Mouse (Mus musculus) forebrain, embryonic 14.5 days (tissue): ENCODE measurements around the gene Dlg2. TPM values are rescaled to one million over a fixed set of nuclear protein-coding genes. Genes with fewer than 3 reads are reported as not detected.

Experiments
- ATAC-seq: fragments of 200-750 bp; cut with Nextera tagmentation; 2 replicates; pipeline ENCODE4 v1.8.0; 2017; ENCODE audit warnings: mild to moderate bottlenecking, moderate library complexity
- DNase-seq: peaks from one replicate; pipeline ENCODE4 v3.0.0-alpha.2; 2015; ENCODE audit warnings: low spot score
- H3K27ac ChIP-seq: fragments of 300-500 bp; sonication (generic); 2 replicates; pipeline ENCODE4 v1.5.1; 2014; ENCODE audit warnings: low read depth, mild to moderate bottlenecking, control low read depth, low read length, moderate library complexity
- H3K27me3 ChIP-seq: fragments of 300-500 bp; sonication (generic); replicated peaks from 2 replicates; pipeline ENCODE4 v1.6.1; 2014; ENCODE audit warnings: low read length, control low read depth, mixed read lengths; ENCODE audit not compliant: control insufficient read depth, insufficient read depth
- H3K36me3 ChIP-seq: fragments of 300-500 bp; sonication (generic); 2 replicates; pipeline ENCODE4 v1.6.1; 2014; ENCODE audit warnings: low read length, control low read depth; ENCODE audit not compliant: control insufficient read depth, insufficient read depth
- H3K4me1 ChIP-seq: fragments of 300-500 bp; sonication (generic); 2 replicates; pipeline ENCODE4 v1.6.1; 2014; ENCODE audit warnings: antibody characterized with exemption, low read length, control low read depth; ENCODE audit not compliant: control insufficient read depth, insufficient read depth
- H3K4me2 ChIP-seq: fragments of 300-500 bp; sonication (generic); 2 replicates; pipeline ENCODE4 v1.6.1; 2014; ENCODE audit warnings: mild to moderate bottlenecking, control low read depth, low read length
- H3K4me3 ChIP-seq: fragments of 300-500 bp; sonication (generic); 2 replicates; pipeline ENCODE4 v1.5.1; 2014; ENCODE audit warnings: low read depth, low read length, control low read depth
- H3K9ac ChIP-seq: fragments of 300-500 bp; sonication (generic); 2 replicates; pipeline ENCODE4 v1.6.1; 2014; ENCODE audit warnings: mild to moderate bottlenecking, low read length, control low read depth, moderate library complexity
- H3K9me3 ChIP-seq: fragments of 300-500 bp; sonication (generic); replicated peaks from 2 replicates; pipeline ENCODE4 v1.6.1; 2016; ENCODE audit warnings: low read length, control low read depth, mixed read lengths; ENCODE audit not compliant: control insufficient read depth
- WGBS: fragments of 180-500 bp; shearing (Covaris S2); extraction: QIAGEN DNeasy Blood & Tissue Kit; methylation state at CpG from one replicate; pipeline ENCODE4 v1.1.7; 2014; 5-methylcytosine and 5-hydroxymethylcytosine counted together
- polyA plus RNA-seq: library from polyadenylated mRNA; unstranded; fragments of >200 nt; fragmentation: Nextera tagmentation; extraction: Ambion mirVana; gene quantifications from 2 replicates; pipeline ENCODE4 v1.2.1, GENCODE M21; 2014

Dlg2 gene
- polyA plus RNA-seq, 1 experiment from 2014 or later = 17.9 TPM

- whole genome bisulfite sequencing = 68% methylated on average over 4 of the region's 4 CpGs
- H3K9me3 ChIP-seq = no peaks in the 10 kb centered on the region
- no peak overlapping the region for H3K4me3 ChIP-seq
- H3K9ac ChIP-seq = no peak overlapping the region
- no peak for ATAC-seq
- H3K36me3 ChIP-seq = no peaks in the 10 kb centered on the region
- no peak overlapping the region for H3K27ac ChIP-seq
- H3K4me1 ChIP-seq = no peaks in the 10 kb centered on the region
- DNase-seq = no peak
- no peak overlapping the region for H3K4me2 ChIP-seq
- no peaks in the 10 kb centered on the region for H3K27me3 ChIP-seq
Measured at GRCm38 (mm10) chr7:91241718-91242117, 765.2 kb downstream of the Dlg2 start.

DNA sequence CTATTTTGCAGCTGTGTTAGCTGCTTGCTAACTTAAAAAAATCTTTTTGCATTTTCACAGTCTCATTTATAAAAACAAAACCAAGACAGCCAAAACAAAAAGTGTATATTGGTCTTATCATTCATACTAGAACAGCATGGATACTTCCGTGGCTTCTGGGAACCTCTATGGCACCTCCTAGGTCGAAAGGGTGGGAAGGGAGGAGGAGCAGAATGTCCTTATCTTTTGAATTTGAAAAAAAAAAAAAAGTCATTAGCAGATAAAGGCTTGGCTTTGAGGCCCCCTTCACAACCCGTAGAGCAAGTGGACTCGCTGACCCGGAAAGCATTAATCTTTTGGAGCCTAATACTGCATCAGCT, 785.2 kb downstream of the Dlg2 start:
- H3K27ac ChIP-seq = peak overlapping the region; percentile 49; the same call in 1 of the 2 replicates
- no peaks in the 10 kb centered on the region for H3K9me3 ChIP-seq
- no peak for ATAC-seq
- 0% methylated on average over 5 of the region's 5 CpGs for WGBS
- no peaks in the 10 kb centered on the region for H3K27me3 ChIP-seq
- no peaks in the 10 kb centered on the region for H3K4me1 ChIP-seq
- peak overlapping the region; percentile 60; the same call in 1 of the 2 replicates for H3K9ac ChIP-seq
- DNase-seq = no peak
- no peaks in the 10 kb centered on the region for H3K36me3 ChIP-seq
- peak overlapping the region; percentile 77 for H3K4me2 ChIP-seq
- H3K4me3 ChIP-seq = peak overlapping the region; percentile 49

GRCm38 (mm10) chr7:91262031-91262951, 785.8 kb downstream of the Dlg2 start:
- H3K36me3 ChIP-seq = no peaks in the 10 kb centered on the region
- no peaks in the 10 kb centered on the region for H3K9me3 ChIP-seq
- H3K4me3 ChIP-seq = peak overlapping the region; percentile 49
- under 1% methylated on average over 34 of the region's 34 CpGs for WGBS
- peak overlapping the region; percentile 77 for H3K4me2 ChIP-seq
- no peaks in the 10 kb centered on the region for H3K27me3 ChIP-seq
- peak overlapping the region; percentile 49; the same call in 1 of the 2 replicates for H3K27ac ChIP-seq
- peak overlapping the region; percentile 60 for H3K9ac ChIP-seq
- ATAC-seq = peak; percentile 92
- H3K4me1 ChIP-seq = no peaks in the 10 kb centered on the region
- peak; percentile 76 for DNase-seq

DNA sequence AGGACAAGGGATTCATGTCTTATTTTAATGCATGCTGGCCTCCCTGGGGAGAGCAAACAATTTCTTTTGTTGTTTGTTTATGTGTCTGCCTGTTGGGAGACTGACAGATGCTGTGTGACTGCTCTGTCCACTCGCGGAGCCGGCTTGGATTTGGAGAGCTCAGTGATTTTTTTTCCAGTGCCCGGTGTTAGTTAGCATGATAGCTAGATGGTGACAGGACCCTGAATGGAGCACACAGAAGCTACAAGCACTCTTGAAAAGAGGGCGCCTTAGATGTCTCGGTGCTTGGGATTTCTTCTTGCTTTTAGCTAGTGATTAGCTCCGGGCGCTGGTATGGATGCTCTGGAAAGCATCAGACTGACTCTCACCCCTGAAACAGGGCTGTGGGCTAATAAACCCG, 786.5 kb downstream of the Dlg2 start:
- Histone ChIP-seq H3K9ac (peak overlapping the region; percentile 60), H3K36me3 (no peaks in the 10 kb centered on the region), H3K4me1 (no peaks in the 10 kb centered on the region), H3K4me2 (peak overlapping the region; percentile 77), H3K4me3 (peak overlapping the region; percentile 49), H3K9me3 (no peaks in the 10 kb centered on the region), H3K27me3 (no peaks in the 10 kb centered on the region), H3K27ac (no peak overlapping the region)
- DNase-seq = peak; percentile 42
- peak; percentile 26 for ATAC-seq
- 3% methylated on average over 9 of the region's 9 CpGs for WGBS

DNA sequence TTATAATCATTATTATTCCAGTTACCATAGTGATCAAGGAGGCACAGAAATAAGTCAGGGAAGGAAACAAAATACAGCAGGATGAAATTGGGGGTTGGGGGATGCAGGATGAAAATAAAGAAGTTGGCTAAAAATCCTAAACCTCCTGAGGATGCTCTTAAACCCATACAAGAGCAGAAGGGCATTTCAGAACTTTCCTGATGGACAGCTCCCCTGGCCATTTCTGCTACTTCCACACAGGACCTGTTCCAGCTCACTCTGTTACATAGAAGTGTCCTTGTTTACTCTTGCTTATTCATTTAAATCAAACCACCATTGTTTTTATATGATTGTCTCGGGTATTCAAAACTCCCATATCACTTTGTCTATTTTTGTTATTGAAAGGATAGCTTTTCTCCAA, 791.3 kb downstream of the Dlg2 start:
- Histone ChIP-seq H3K9ac (no peak overlapping the region), H3K4me3 (no peak overlapping the region), H3K27ac (no peak overlapping the region), H3K36me3 (no peaks in the 10 kb centered on the region), H3K4me2 (no peak overlapping the region), H3K27me3 (no peaks in the 10 kb centered on the region), H3K9me3 (no peaks in the 10 kb centered on the region), H3K4me1 (no peaks in the 10 kb centered on the region)
- DNase-seq (peak; percentile 16), ATAC-seq (no peak)
- WGBS = 35% methylated on average over 1 of the region's 1 CpGs

DNA sequence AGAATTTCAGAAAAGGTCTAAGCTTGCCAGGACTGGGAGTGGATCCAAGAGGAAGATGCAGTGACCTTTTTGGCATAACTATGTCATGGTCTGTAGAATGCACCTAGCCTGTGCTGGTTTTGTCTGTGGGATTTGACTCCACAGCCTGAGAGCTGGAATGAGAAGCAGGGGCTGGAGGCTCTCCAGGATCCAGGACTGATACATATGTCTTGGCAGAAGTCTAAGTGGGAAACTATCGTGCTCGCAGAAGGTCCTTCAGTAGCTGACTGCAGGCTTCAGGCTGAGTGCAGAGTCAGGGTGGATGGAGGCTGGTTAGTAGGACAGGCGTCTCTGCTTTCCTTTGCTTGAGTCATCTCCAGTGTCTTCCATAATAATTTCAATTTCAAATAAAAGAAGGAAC, 807.7 kb downstream of the Dlg2 start:
- H3K27ac ChIP-seq = no peak overlapping the region

DNA sequence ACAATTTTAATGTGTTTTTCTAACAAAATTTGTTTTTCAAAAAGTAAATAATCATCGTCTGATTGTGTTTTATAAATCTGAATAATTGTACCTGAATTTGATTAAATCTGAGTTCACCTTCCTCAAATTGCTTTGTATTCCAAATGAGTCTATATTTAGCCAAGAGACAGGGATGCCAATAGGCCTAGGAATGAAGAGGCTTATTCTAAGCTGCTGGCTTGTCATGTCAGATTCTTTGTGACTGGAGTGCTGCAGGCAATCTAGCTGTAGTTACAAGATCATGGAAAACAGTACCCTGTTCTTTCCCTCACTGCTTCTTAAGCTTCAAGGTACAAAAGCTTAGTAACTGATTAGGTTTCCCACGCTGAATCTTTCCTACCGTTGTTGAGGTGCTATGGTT, 811.9 kb downstream of the Dlg2 start:
- Histone ChIP-seq H3K4me1 (no peaks in the 10 kb centered on the region), H3K36me3 (no peaks in the 10 kb centered on the region), H3K27ac (no peak overlapping the region), H3K27me3 (no peaks in the 10 kb centered on the region), H3K4me3 (no peak overlapping the region), H3K9ac (no peak overlapping the region), H3K4me2 (no peak overlapping the region), H3K9me3 (no peaks in the 10 kb centered on the region)
- DNase-seq (no peak), ATAC-seq (no peak)
- 36% methylated on average over 3 of the region's 3 CpGs for WGBS

More for the DNA sequence above, 807.7 kb downstream of the Dlg2 start:
- H3K27me3 ChIP-seq = no peaks in the 10 kb centered on the region
- H3K4me2 ChIP-seq = no peak overlapping the region
- H3K9ac ChIP-seq = no peak overlapping the region
- H3K9me3 ChIP-seq = no peaks in the 10 kb centered on the region
- DNase-seq = peak; percentile 4
- H3K36me3 ChIP-seq = no peaks in the 10 kb centered on the region
- 86% methylated on average over 3 of the region's 3 CpGs for WGBS
- no peak overlapping the region for H3K4me3 ChIP-seq
- ATAC-seq = no peak
- no peaks in the 10 kb centered on the region for H3K4me1 ChIP-seq

DNA sequence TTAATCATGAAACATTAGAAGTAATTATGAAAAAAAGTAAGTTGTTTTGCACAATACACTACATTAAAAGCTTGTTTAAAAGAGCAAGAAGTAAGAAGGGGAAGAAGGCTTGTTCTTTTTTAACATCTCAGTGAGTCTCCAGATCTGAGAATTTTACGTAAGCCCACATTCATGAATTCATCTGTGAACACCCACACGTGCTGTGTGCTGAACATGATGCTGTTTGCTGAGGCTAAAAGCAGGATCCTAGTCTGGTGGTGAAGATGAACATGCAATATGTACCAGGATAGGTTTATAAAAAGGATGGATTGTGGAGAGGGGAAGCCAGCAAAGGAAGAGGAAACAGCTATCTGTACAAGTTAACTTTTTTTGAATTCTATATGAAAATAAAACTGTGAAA, 819.7 kb downstream of the Dlg2 start:
- no peak overlapping the region for H3K4me2 ChIP-seq
- H3K27ac ChIP-seq = no peak overlapping the region
- no peak for ATAC-seq
- no peaks in the 10 kb centered on the region for H3K4me1 ChIP-seq
- no peaks in the 10 kb centered on the region for H3K9me3 ChIP-seq
- no peaks in the 10 kb centered on the region for H3K36me3 ChIP-seq
- no peak for DNase-seq
- no peak overlapping the region for H3K4me3 ChIP-seq
- H3K27me3 ChIP-seq = no peaks in the 10 kb centered on the region
- WGBS = 86% methylated on average over 2 of the region's 2 CpGs
- no peak overlapping the region for H3K9ac ChIP-seq

DNA sequence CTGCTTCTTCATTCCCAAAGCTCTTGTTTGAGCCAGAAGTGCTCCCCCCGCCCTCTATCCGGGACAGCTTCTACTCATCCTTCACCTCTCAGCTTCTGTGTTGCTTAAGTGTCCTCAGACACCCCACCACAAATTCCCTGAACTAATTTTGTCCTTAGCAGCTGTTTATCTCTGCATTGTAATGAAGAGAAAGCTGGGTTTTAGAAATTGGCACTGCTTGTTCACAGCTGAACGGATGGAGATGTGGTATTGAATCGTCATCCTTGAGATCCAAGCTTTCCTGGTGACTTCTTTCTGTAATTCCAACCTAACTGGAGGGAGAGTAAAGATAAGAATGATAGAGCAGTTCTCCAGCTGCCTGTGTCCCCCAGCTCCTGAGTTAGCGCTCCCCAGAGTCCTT, 834.7 kb downstream of the Dlg2 start:
- no peaks in the 10 kb centered on the region for H3K9me3 ChIP-seq
- no peaks in the 10 kb centered on the region for H3K36me3 ChIP-seq
- H3K27me3 ChIP-seq = no peaks in the 10 kb centered on the region
- no peak overlapping the region for H3K4me2 ChIP-seq
- no peaks in the 10 kb centered on the region for H3K4me1 ChIP-seq
- WGBS = 84% methylated on average over 5 of the region's 5 CpGs
- no peak for ATAC-seq
- no peak overlapping the region for H3K4me3 ChIP-seq
- no peak for DNase-seq
- H3K9ac ChIP-seq = no peak overlapping the region
- H3K27ac ChIP-seq = no peak overlapping the region
